Comparison of ENCODE assay signal across 18 mouse cellular contexts in genomic region chr13:94565616-94566015, GRCm38 (mm10).
DNase-seq lines count a peak whose midpoint lies in the region; ATAC-seq lines count a peak whose summit lies in the region.
"Had no signal": no experiment of that assay in that cellular context is flagged by ENCODE, and none has a peak within 500 bp of the region (broad histone marks: within the 10 kb centered on the region; RNA-seq: fewer than 3 reads in every experiment).

No protein-coding gene starts in this region.

- intact Hi-C loops in heart, postnatal 25 days (cut with DNase I): loop anchor here (10.0 kb wide), 1 partner anchor 181 kb away; no protein-coding TSS in a partner anchor
- intact Hi-C loops in left cerebral cortex, postnatal 25 days (cut with DNase I): no loop called here

- H3K9ac ChIP-seq in midbrain, embryonic 13.5 days (replicated peaks): no peak overlapping the region
- no peak overlapping the region for H3K9ac ChIP-seq in forebrain, embryonic 16.5 days (replicated peaks; ENCODE audit: low read depth, low read length)
- H3K9ac ChIP-seq: heart, embryonic 15.5 days; liver, embryonic 14.5 days; lung, embryonic 15.5 days; midbrain, embryonic 12.5 days had no signal

- peaks cover 34% of the 10 kb centered on the region for H3K4me1 ChIP-seq in midbrain, embryonic 13.5 days (replicated peaks)
- H3K4me1 ChIP-seq in midbrain, embryonic 10.5 days: peaks cover 44% of the 10 kb centered on the region
- H3K4me1 ChIP-seq in forebrain, embryonic 16.5 days (replicated peaks; ENCODE audit: control insufficient read depth, insufficient read depth, low read length): peaks cover 18% of the 10 kb centered on the region

- no peak overlapping the region for H3K27ac ChIP-seq in midbrain, embryonic 13.5 days
- no peak overlapping the region for H3K27ac ChIP-seq in midbrain, embryonic 10.5 days (replicated peaks)
- H3K27ac ChIP-seq in forebrain, embryonic 16.5 days (ENCODE audit: low read length): 0 out of 2 replicates have a peak overlapping the region, but pooled peaks have one; percentile 13
- H3K27ac ChIP-seq: heart, embryonic 15.5 days; liver, embryonic 14.5 days; lung, embryonic 15.5 days; macrophage; midbrain, embryonic 12.5 days had no signal

- H3K4me2 ChIP-seq in midbrain, embryonic 13.5 days (replicated peaks): no peak overlapping the region
- H3K4me2 ChIP-seq in forebrain, embryonic 16.5 days (ENCODE audit: low read length): no peak overlapping the region
- H3K4me2 ChIP-seq: heart, embryonic 15.5 days; lung, embryonic 15.5 days; midbrain, embryonic 12.5 days had no signal

- 57% methylated on average over 9 of the region's 9 CpGs for WGBS in midbrain, embryonic 13.5 days
- 85% methylated on average over 9 of the region's 9 CpGs for WGBS in midbrain, embryonic 10.5 days
- WGBS in forebrain, embryonic 16.5 days: 48% methylated on average over 9 of the region's 9 CpGs

- peak; percentile 28 to 58 for DNase-seq in heart, adult 18-20 months
- DNase-seq in heart, postnatal 25 days (ENCODE audit: low spot score): no peak
- DNase-seq in midbrain, embryonic 10.5 days (ENCODE audit: low spot score): no peak
- peak; percentile 45 for DNase-seq in heart, postnatal 4 days
- no peak for DNase-seq in left cerebral cortex, postnatal 25 days (ENCODE audit: low spot score in 2 of 2)
- DNase-seq: cerebellum, adult 8-10 months; gastrocnemius, postnatal 25 days; kidney, adult 9 months; kidney, postnatal 4 days; thymus, postnatal 36 days had no signal

- H3K4me3 ChIP-seq in midbrain, embryonic 13.5 days (replicated peaks): no peak overlapping the region
- no peak overlapping the region for H3K4me3 ChIP-seq in midbrain, embryonic 10.5 days
- no peak overlapping the region for H3K4me3 ChIP-seq in forebrain, embryonic 16.5 days (replicated peaks; ENCODE audit: low read length)
- H3K4me3 ChIP-seq: erythroblast, embryonic 14.5 days; heart, embryonic 15.5 days; lung, embryonic 15.5 days; midbrain, embryonic 12.5 days had no signal

- ATAC-seq in midbrain, embryonic 13.5 days: peak; percentile 12; the same call in 1 of the 2 replicates
- peak; percentile 18 for ATAC-seq in forebrain, embryonic 16.5 days

- no peaks in the 10 kb centered on the region for H3K9me3 ChIP-seq in midbrain, embryonic 13.5 days
- no peaks in the 10 kb centered on the region for H3K9me3 ChIP-seq in midbrain, embryonic 10.5 days (replicated peaks)
- no peaks in the 10 kb centered on the region for H3K9me3 ChIP-seq in forebrain, embryonic 16.5 days (ENCODE audit: control insufficient read depth, low read length)
- H3K9me3 ChIP-seq: heart, embryonic 15.5 days; lung, embryonic 15.5 days; midbrain, embryonic 12.5 days had no signal

- H3K27me3 ChIP-seq in midbrain, embryonic 13.5 days: peaks cover 85% of the 10 kb centered on the region
- H3K27me3 ChIP-seq in midbrain, embryonic 10.5 days (ENCODE audit: low read depth, poor library complexity, severe bottlenecking): peaks cover 100% of the 10 kb centered on the region
- 0 out of 2 replicates have a peak, but pooled peaks cover 4% of the 10 kb centered on the region for H3K27me3 ChIP-seq in forebrain, embryonic 16.5 days (replicated peaks; ENCODE audit: control insufficient read depth, insufficient read depth, low read length)
- H3K27me3 ChIP-seq: heart, embryonic 15.5 days; lung, embryonic 15.5 days had no signal

- no peaks in the 10 kb centered on the region for H3K36me3 ChIP-seq in midbrain, embryonic 13.5 days
- H3K36me3 ChIP-seq in midbrain, embryonic 10.5 days: peaks cover 6% of the 10 kb centered on the region
- no peaks in the 10 kb centered on the region for H3K36me3 ChIP-seq in forebrain, embryonic 16.5 days (ENCODE audit: control insufficient read depth, insufficient read depth)
- H3K36me3 ChIP-seq: heart, embryonic 15.5 days; lung, embryonic 15.5 days; midbrain, embryonic 12.5 days had no signal

Comparison
In these comparisons a context has a peak if more than half of its experiments do, and no peak if none do; other contexts are left out.
1. DNase-seq: peak in heart, adult 18-20 months (2 of 2) and heart, postnatal 4 days (single experiment); none in heart, postnatal 25 days (single experiment), midbrain, embryonic 10.5 days (single experiment) and left cerebral cortex, postnatal 25 days (0 of 2).